Mouse (Mus musculus) erythroblast, embryonic 14.5 days (primary cell): ENCODE data around the gene Dnah14.

Experiments
- GATA1 ChIP-seq: IDR thresholded peaks from 2 replicates; pipeline ENCODE4 v1.6.1; 2012; ENCODE audit warnings: low read length, inconsistent platforms, mixed read lengths
- TAL1 ChIP-seq: IDR thresholded peaks from 3 replicates; pipeline ENCODE4 v1.6.1; 2012; ENCODE audit warnings: low read length, inconsistent platforms, mixed read lengths

DNA sequence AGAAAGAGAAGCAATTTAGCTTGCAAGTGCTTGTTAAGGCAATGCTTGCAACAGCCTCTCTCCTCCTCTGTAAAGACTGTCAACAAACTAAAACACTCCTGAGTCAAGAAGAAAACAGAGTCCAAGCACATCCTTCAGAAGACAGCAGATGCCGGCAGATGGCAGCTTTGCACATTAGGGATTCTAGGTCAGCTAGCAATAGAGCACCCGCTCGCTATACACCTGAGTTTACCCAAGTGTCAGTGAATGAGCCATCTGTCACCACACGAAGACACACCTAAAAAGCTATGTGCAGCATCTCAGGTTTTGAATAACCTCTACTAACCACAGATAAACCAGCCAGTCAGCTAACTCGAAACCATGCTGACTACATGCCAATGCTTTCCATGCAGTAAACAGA lies 256.4 kb downstream of the Dnah14 start:
- TF ChIP-seq GATA1 (no peak), TAL1 (no peak)
